ENCODE assay signal across 15 mouse cellular contexts in the genomic region with DNA sequence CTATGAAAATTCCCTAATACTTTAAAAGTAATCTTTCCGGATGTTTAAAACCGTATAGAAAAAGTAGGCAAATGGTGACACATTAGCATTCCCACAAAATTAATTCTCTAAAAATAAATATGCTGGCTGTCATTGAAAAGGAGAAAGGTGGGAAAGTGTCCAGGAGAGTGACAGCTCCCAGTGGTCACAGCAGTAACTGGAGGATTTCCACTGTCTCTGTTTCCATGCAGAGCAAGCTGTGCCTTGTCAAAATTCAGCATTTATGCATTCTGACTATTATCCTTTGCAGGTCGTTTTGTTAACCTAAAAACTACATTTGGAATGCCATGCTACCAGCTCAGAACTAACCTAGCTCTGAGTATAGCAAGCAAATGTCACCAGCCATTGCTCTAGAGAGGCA.
"Had no signal": no experiment of that assay in that cellular context is flagged by ENCODE, and none has a peak within 500 bp of the region (broad histone marks: within the 10 kb centered on the region; RNA-seq: fewer than 3 reads in every experiment).

No protein-coding gene starts in this region.

- ATAC-seq: forebrain, embryonic 13.5 days; forebrain, embryonic 14.5 days; forebrain, embryonic 15.5 days; forebrain, embryonic 16.5 days; forebrain, postnatal 0 days had no signal

- DNase-seq: cerebellum, adult 9-11 months; embryo, embryonic 11 days; forebrain, postnatal 0 days; gastrocnemius, adult 2 months; gastrocnemius, postnatal 10 days; gastrocnemius, postnatal 14 days; gastrocnemius, postnatal 25 days; gastrocnemius, postnatal 36 days; heart, adult 11 months; heart, adult 18-20 months; heart, adult 2 months had no signal
